Mouse (Mus musculus): ENCODE results near the gene Cd34. TPM values are rescaled to one million over a fixed set of nuclear protein-coding genes. Genes with fewer than 3 reads are reported as not detected.

Cd34 gene
- 137 and 222 TPM in 2 replicates for polyA plus RNA-seq (2012; rRNA removed; ENCODE audit: low replicate concordance)

DNA sequence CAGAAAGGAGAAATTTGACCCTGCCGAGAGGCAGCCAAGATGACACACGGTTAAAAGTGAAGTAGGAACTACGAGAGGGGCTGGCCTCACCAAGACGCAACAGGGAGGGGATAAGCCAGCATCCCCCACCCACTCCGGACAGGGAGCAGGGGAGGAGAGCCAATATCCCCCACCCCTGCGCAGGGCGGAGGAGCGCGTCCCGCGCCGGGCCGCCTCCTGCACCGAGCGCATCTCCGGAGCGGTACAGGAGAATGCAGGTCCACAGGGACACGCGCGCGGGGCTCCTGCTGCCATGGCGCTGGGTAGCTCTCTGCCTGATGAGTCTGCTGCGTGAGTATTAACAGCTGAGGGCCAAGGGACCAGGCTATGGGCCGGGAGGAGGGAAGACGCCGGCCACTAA lies at the start of gene Cd34:
Gene Cd34, plus strand, starts transcription at position 105 of the 400 bp plus-strand sequence.

Other genes with a start within 250 kb of the Cd34 start
- 1.0 and 1.9 TPM in 2 replicates for gene Cd46, start 153.4 kb downstream of the Cd34 start, polyA plus RNA-seq (2012; rRNA removed; ENCODE audit: low replicate concordance)
- gene Cr1l, start 192.8 kb downstream of the Cd34 start, polyA plus RNA-seq (2012; rRNA removed; ENCODE audit: low replicate concordance): 72.6 and 85.7 TPM in 2 replicates
- 0.03 TPM in 1 of 2 replicates, not detected in the other for gene Cr2, start 237.9 kb downstream of the Cd34 start, polyA plus RNA-seq (2012; rRNA removed; ENCODE audit: low replicate concordance)

Measured in subcutaneous adipose tissue, adult 2 months (tissue).